Mouse (Mus musculus): Measurements from ENCODE around the gene Ndufb10. TPM values are rescaled to one million over a fixed set of nuclear protein-coding genes. Genes with fewer than 3 reads are reported as not detected.

Gene Ndufb10
- polyA plus RNA-seq, 1 experiment from 2014 or later, result 191 TPM

DNA sequence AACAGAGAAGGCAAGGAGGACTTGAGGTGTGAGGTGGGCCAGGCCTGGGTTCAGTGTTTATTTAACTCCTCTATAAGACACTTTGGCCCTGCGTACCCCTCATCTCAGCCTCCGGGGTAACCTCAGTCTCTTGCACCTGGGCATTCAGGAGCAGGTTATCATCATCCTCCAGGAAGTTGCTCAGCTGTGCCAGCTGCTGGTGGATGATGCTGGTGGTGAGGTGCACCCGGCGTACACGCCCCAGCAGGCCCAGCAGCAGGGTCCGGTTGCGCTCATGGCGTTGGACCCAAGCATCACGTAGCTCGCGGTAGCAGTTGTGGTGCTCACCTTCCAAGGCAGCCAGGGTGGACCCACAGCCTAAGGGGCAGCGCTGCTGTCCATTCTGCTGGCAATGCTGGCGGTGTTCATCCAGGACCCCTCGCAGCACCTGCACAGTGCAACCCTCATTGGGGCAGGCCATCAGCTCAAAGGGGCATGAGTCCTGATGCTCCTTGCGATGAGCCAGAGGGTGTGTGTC lies 8.1 kb downstream of the Ndufb10 start:
- no peaks in the 10 kb centered on the region; the same call in 1 of the 2 replicates for H3K36me3 ChIP-seq (replicated peaks; ENCODE audit: control insufficient read depth, insufficient read depth, low read depth, low read length)
- no peaks in the 10 kb centered on the region; the same call in 1 of the 2 replicates for H3K27me3 ChIP-seq (ENCODE audit: control insufficient read depth, insufficient read depth, low read length)
- H3K4me3 ChIP-seq (ENCODE audit: low read depth, low read length), result no peak overlapping the region
- H3K4me1 ChIP-seq (ENCODE audit: control insufficient read depth, insufficient read depth, low read length), result no peaks in the 10 kb centered on the region
- no peak overlapping the region for H3K4me2 ChIP-seq (ENCODE audit: low read depth, low read length)
- no peak overlapping the region for H3K9ac ChIP-seq (replicated peaks; ENCODE audit: low read length)
- H3K27ac ChIP-seq (replicated peaks; ENCODE audit: low read depth, low read length), result no peak overlapping the region
- 94% methylated on average over 15 of the region's 15 CpGs for WGBS
- DNase-seq (ENCODE audit: low spot score) (no peak), ATAC-seq (replicated peaks; ENCODE audit: insufficient number of reproducible peaks, low FRiP score, low TSS enrichment, low read depth) (no peak)
- H3K9me3 ChIP-seq (replicated peaks; ENCODE audit: control insufficient read depth, low read length), result no peaks in the 10 kb centered on the region

DNA sequence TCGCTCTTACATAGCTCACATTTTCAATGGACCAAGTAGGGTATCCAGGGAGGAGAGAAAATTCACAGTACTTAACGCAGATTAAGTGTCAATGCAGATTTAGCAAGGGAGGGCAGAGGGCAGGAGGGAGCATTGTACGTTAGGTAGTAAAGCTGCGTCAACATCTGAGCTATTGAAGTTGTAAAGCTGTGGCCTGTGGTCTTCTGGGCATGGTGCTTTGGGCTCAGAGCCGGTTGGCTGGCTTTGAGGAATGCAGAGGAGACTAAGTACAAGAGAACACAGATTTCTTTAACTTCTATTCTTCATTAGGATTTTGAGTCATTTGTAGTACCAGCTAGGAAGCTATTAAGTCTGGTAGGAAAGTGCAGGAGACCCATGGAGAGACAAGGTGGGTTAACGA lies 8.7 kb downstream of the Ndufb10 start:
- no peaks in the 10 kb centered on the region for H3K9me3 ChIP-seq (replicated peaks; ENCODE audit: control insufficient read depth, low read length)
- H3K4me3 ChIP-seq (ENCODE audit: low read depth, low read length), result no peak overlapping the region
- no peaks in the 10 kb centered on the region for H3K4me1 ChIP-seq (ENCODE audit: control insufficient read depth, insufficient read depth, low read length)
- ATAC-seq (replicated peaks; ENCODE audit: insufficient number of reproducible peaks, low FRiP score, low TSS enrichment, low read depth) (no peak), DNase-seq (ENCODE audit: low spot score) (no peak)
- 73% methylated on average over 6 of the region's 6 CpGs for WGBS
- no peak overlapping the region for H3K4me2 ChIP-seq (ENCODE audit: low read depth, low read length)
- no peaks in the 10 kb centered on the region; the same call in 1 of the 2 replicates for H3K27me3 ChIP-seq (ENCODE audit: control insufficient read depth, insufficient read depth, low read length)
- no peaks in the 10 kb centered on the region for H3K36me3 ChIP-seq (replicated peaks; ENCODE audit: control insufficient read depth, insufficient read depth, low read depth, low read length)
- no peak overlapping the region for H3K27ac ChIP-seq (replicated peaks; ENCODE audit: low read depth, low read length)
- no peak overlapping the region for H3K9ac ChIP-seq (replicated peaks; ENCODE audit: low read length)

DNA sequence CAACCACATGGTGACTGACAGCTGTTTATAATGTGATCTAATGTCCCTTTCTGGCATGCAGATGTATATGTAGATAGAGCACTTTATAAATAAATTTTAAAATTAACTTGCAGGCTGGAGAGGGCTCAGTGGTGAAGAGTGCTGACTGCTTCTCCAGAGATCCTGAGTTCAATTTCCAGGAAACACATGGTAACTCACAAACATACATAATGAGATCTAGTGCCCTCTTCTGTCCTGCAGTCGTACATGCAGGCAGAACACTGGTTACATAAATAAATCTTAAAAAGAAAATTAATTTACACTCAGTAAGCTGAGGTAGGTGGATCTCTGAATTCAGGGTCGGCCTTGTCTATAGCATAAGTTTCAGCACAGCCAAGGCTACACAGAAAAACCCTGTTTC lies 15.6 kb downstream of the Ndufb10 start:
- no peaks in the 10 kb centered on the region for H3K9me3 ChIP-seq (replicated peaks; ENCODE audit: control insufficient read depth, low read length)
- H3K4me1 ChIP-seq (ENCODE audit: control insufficient read depth, insufficient read depth, low read length), result no peaks in the 10 kb centered on the region
- no peak overlapping the region for H3K9ac ChIP-seq (replicated peaks; ENCODE audit: low read length)
- H3K36me3 ChIP-seq (replicated peaks; ENCODE audit: control insufficient read depth, insufficient read depth, low read depth, low read length), result peaks cover 4% of the 10 kb centered on the region
- H3K4me2 ChIP-seq (ENCODE audit: low read depth, low read length), result no peak overlapping the region
- DNase-seq (ENCODE audit: low spot score), result peak; percentile 57
- 35% methylated on average over 2 of the region's 2 CpGs for WGBS
- no peaks in the 10 kb centered on the region for H3K27me3 ChIP-seq (ENCODE audit: control insufficient read depth, insufficient read depth, low read length)
- H3K4me3 ChIP-seq (ENCODE audit: low read depth, low read length), result no peak overlapping the region
- H3K27ac ChIP-seq (replicated peaks; ENCODE audit: low read depth, low read length), result no peak overlapping the region
- no peak for ATAC-seq (replicated peaks; ENCODE audit: insufficient number of reproducible peaks, low FRiP score, low TSS enrichment, low read depth)

DNA sequence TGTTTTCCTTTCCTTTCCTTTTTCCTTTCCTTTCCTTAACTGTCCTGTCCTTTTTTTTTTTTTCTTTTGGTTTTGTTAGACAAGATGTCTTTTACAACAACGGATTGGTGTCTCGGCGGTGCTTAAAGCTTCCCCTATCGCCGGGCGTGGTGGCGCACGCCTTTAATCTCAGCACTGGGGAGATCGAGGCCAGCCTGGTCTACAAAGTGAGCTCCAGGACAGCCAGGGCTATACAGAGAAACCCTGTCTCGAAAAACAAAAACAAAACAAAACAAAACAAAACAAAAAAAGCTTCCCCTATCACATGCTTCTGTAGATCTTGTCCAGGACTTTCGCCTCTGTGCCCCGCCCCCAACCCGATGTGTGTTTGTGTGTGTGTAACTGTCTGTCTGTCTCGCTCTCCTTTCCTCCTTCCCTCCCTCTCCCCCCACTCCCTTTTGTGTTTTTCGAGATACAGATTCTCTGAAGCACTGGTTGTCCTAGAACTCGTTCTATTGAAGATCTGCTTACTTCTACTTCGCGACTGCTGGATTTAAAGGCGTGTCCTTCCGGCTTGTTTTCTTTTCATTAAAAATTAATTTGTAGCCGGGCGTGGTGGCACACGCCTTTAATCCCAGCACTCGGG lies 16.4 kb downstream of the Ndufb10 start:
- Histone ChIP-seq H3K27me3 (ENCODE audit: control insufficient read depth, insufficient read depth, low read length) (no peaks in the 10 kb centered on the region), H3K4me1 (ENCODE audit: control insufficient read depth, insufficient read depth, low read length) (no peaks in the 10 kb centered on the region), H3K27ac (replicated peaks; ENCODE audit: low read depth, low read length) (no peak overlapping the region), H3K9me3 (replicated peaks; ENCODE audit: control insufficient read depth, low read length) (no peaks in the 10 kb centered on the region), H3K4me2 (ENCODE audit: low read depth, low read length) (peak overlapping the region; percentile 72), H3K9ac (replicated peaks; ENCODE audit: low read length) (peak overlapping the region; percentile 67), H3K4me3 (ENCODE audit: low read depth, low read length) (peak overlapping the region; percentile 56), H3K36me3 (replicated peaks; ENCODE audit: control insufficient read depth, insufficient read depth, low read depth, low read length) (peaks cover 4% of the 10 kb centered on the region)
- DNase-seq (ENCODE audit: low spot score), result no peak
- WGBS, result 5% methylated on average over 24 of the region's 24 CpGs
- no peak for ATAC-seq (replicated peaks; ENCODE audit: insufficient number of reproducible peaks, low FRiP score, low TSS enrichment, low read depth)

DNA sequence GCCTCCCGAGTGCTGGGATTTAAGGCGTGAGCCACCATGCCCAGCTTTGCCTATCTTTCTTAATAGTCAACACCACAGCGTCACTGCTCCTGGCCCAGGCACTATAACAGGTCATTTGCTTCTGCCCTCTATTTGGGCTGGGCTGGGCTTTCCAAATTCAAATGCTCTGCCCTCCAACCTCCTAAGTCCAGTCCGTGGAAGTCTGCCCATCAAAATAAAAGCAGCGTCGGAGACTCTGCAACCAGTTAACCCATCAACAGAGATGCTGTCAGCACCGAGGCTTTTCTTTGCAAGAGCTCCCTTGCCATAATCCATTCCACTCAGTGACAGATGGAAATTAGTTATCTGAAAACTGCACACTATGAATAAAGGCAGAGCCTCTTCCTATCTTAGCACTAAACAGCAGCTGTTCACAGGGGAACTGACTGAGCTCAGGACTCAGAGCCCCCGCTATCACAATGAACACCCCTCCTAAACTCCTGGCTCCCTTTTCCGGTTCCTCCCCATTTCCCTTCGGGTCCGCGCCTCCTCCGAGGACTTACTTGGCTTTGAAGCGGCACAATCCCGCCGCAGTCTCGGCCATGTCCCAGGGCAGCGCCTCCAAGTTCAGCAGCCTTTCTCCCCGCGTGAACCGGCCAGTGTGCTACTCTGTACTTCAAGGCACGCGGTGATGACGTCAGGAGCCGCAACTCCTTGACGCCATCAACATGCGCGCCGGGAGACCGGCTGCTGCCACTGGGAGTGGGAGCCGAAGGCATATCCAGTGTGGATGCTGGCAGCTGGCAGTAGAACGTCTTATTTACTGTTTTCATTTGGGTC lies 17.1 kb downstream of the Ndufb10 start, which contains the start of gene Tbl3:
TSS of gene Tbl3 (minus strand) at position 679 of the 819 bp plus-strand sequence.
- Histone ChIP-seq H3K4me1 (ENCODE audit: control insufficient read depth, insufficient read depth, low read length) (no peaks in the 10 kb centered on the region), H3K36me3 (replicated peaks; ENCODE audit: control insufficient read depth, insufficient read depth, low read depth, low read length) (peaks cover 4% of the 10 kb centered on the region), H3K9me3 (replicated peaks; ENCODE audit: control insufficient read depth, low read length) (no peaks in the 10 kb centered on the region), H3K27ac (replicated peaks; ENCODE audit: low read depth, low read length) (no peak within 1 kb of the TSS), H3K9ac (replicated peaks; ENCODE audit: low read length) (peak within 1 kb of the TSS; percentile 67), H3K4me3 (ENCODE audit: low read depth, low read length) (peak within 1 kb of the TSS; percentile 56), H3K4me2 (ENCODE audit: low read depth, low read length) (peak within 1 kb of the TSS; percentile 72), H3K27me3 (ENCODE audit: control insufficient read depth, insufficient read depth, low read length) (no peaks in the 10 kb centered on the region)
- ATAC-seq (replicated peaks; ENCODE audit: insufficient number of reproducible peaks, low FRiP score, low TSS enrichment, low read depth) (peak; percentile 71), DNase-seq (ENCODE audit: low spot score) (peak; percentile 97)
- 3% methylated on average over 32 of the region's 32 CpGs for WGBS

DNA sequence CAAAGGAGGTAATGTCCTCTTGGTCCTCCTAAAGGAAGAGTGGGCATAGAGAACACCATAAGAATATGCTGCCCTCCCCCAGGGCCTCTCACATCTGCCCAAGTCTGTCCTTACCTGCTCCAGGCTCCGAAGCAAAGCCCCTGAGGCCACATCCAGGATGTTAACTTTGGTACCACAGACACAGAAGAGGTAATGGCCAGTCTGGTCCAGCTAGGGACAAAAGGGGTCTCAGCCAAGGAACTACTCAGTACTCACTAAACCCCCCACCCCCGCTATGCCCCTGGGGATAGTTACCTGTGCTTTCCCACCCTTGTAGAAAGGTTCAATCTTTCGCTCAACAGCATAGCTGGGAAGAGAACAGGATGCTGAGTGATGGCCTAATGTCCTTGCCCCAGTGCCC lies 18.5 kb downstream of the Ndufb10 start:
- DNase-seq (ENCODE audit: low spot score), result no peak
- no peaks in the 10 kb centered on the region for H3K9me3 ChIP-seq (replicated peaks; ENCODE audit: control insufficient read depth, low read length)
- 90% methylated on average over 3 of the region's 3 CpGs for WGBS
- no peaks in the 10 kb centered on the region for H3K4me1 ChIP-seq (ENCODE audit: control insufficient read depth, insufficient read depth, low read length)
- peaks cover 13% of the 10 kb centered on the region for H3K36me3 ChIP-seq (replicated peaks; ENCODE audit: control insufficient read depth, insufficient read depth, low read depth, low read length)
- H3K27me3 ChIP-seq (ENCODE audit: control insufficient read depth, insufficient read depth, low read length), result no peaks in the 10 kb centered on the region
- no peak overlapping the region for H3K27ac ChIP-seq (replicated peaks; ENCODE audit: low read depth, low read length)
- no peak for ATAC-seq (replicated peaks; ENCODE audit: insufficient number of reproducible peaks, low FRiP score, low TSS enrichment, low read depth)
- no peak overlapping the region for H3K9ac ChIP-seq (replicated peaks; ENCODE audit: low read length)
- H3K4me3 ChIP-seq (ENCODE audit: low read depth, low read length), result no peak overlapping the region
- H3K4me2 ChIP-seq (ENCODE audit: low read depth, low read length), result no peak overlapping the region

DNA sequence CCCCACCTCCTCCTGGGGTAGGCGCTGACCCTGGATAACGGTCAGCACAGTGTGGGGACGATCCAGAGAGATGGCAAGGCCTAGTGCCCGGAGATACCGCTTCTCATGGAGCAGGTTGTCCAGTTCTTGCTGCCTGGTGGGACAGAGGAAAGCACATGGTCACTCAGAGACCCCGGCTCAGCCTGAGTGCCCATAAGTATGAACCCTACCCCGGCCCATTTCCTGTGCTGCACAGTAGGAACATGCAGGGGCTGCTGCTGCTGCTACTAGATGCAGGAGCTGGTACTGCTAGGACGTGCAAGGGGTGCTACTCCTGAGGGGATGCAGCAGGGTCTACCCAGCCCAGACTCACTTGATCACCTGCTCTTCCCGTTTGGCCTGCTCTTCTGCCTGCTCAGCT lies 23.0 kb downstream of the Ndufb10 start:
- ATAC-seq (replicated peaks; ENCODE audit: insufficient number of reproducible peaks, low FRiP score, low TSS enrichment, low read depth) (no peak), DNase-seq (ENCODE audit: low spot score) (no peak)
- Histone ChIP-seq H3K4me2 (ENCODE audit: low read depth, low read length) (no peak overlapping the region), H3K9me3 (replicated peaks; ENCODE audit: control insufficient read depth, low read length) (no peaks in the 10 kb centered on the region), H3K36me3 (replicated peaks; ENCODE audit: control insufficient read depth, insufficient read depth, low read depth, low read length) (peaks cover 17% of the 10 kb centered on the region), H3K27ac (replicated peaks; ENCODE audit: low read depth, low read length) (no peak overlapping the region), H3K9ac (replicated peaks; ENCODE audit: low read length) (no peak overlapping the region), H3K27me3 (ENCODE audit: control insufficient read depth, insufficient read depth, low read length) (no peaks in the 10 kb centered on the region), H3K4me1 (ENCODE audit: control insufficient read depth, insufficient read depth, low read length) (no peaks in the 10 kb centered on the region; the same call in 1 of the 2 replicates), H3K4me3 (ENCODE audit: low read depth, low read length) (no peak overlapping the region)
- 85% methylated on average over 9 of the region's 9 CpGs for WGBS

DNA sequence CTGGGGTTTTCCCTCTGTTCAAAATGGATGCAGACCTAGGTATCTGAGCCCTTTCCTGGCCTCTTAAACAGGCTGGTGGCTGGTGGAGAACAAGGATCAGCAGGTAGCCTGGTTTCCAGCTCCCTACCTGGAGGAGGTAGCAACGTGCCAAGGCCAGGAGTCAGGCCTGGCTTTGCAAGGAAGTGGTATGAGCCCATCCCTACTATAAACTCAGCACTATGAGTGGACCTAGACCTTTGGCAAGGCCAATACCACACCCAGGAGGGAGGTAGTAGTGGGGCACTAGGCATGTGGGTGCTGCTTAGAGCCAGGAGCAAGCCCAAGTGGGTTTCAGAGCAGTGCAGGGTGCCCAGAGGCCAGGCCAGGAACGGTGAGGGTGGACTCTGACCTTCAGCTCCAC lies 24.8 kb downstream of the Ndufb10 start:
- Histone ChIP-seq H3K27ac (replicated peaks; ENCODE audit: low read depth, low read length) (no peak overlapping the region), H3K4me1 (ENCODE audit: control insufficient read depth, insufficient read depth, low read length) (no peaks in the 10 kb centered on the region; the same call in 1 of the 2 replicates), H3K36me3 (replicated peaks; ENCODE audit: control insufficient read depth, insufficient read depth, low read depth, low read length) (peaks cover 13% of the 10 kb centered on the region), H3K4me3 (ENCODE audit: low read depth, low read length) (no peak overlapping the region), H3K9me3 (replicated peaks; ENCODE audit: control insufficient read depth, low read length) (no peaks in the 10 kb centered on the region), H3K27me3 (ENCODE audit: control insufficient read depth, insufficient read depth, low read length) (no peaks in the 10 kb centered on the region), H3K9ac (replicated peaks; ENCODE audit: low read length) (no peak overlapping the region), H3K4me2 (ENCODE audit: low read depth, low read length) (no peak overlapping the region)
- ATAC-seq (replicated peaks; ENCODE audit: insufficient number of reproducible peaks, low FRiP score, low TSS enrichment, low read depth) (no peak), DNase-seq (ENCODE audit: low spot score) (no peak)
- WGBS, result 83% methylated on average over 2 of the region's 2 CpGs
